Mouse (Mus musculus) heart, embryonic 11.5 days (tissue): ENCODE measurements around the gene Ddr2. TPM values are rescaled to one million over a fixed set of nuclear protein-coding genes. Genes with fewer than 3 reads are reported as not detected.

Experiments
- ATAC-seq: fragments of 200-750 bp; cut with Nextera tagmentation; replicated peaks from 2 replicates; pipeline ENCODE4 v1.8.0; 2017; ENCODE audit warnings: moderate library complexity; ENCODE audit not compliant: insufficient number of reproducible peaks, low FRiP score, low TSS enrichment
- H3K27ac ChIP-seq: fragments of 300-500 bp; sonication (generic); 2 replicates; pipeline ENCODE4 v1.5.1; 2014; ENCODE audit warnings: mild to moderate bottlenecking, low read depth, low read length
- H3K27me3 ChIP-seq: fragments of 300-500 bp; sonication (generic); 2 replicates; pipeline ENCODE4 v1.6.1; 2014; ENCODE audit warnings: mild to moderate bottlenecking, low read length, mixed read lengths; ENCODE audit not compliant: control insufficient read depth, insufficient read depth
- H3K36me3 ChIP-seq: fragments of 300-500 bp; sonication (generic); 2 replicates; pipeline ENCODE4 v1.6.1; 2014; ENCODE audit warnings: mild to moderate bottlenecking, low read length, moderate library complexity, mixed read lengths; ENCODE audit not compliant: control insufficient read depth, insufficient read depth
- H3K4me1 ChIP-seq: fragments of 300-500 bp; sonication (generic); 2 replicates; pipeline ENCODE4 v1.6.1; 2014; ENCODE audit warnings: low read length; ENCODE audit not compliant: control insufficient read depth, insufficient read depth
- H3K4me2 ChIP-seq: fragments of 300-500 bp; sonication (generic); 2 replicates; pipeline ENCODE4 v1.6.1; 2014; ENCODE audit warnings: mild to moderate bottlenecking, moderate library complexity
- H3K4me3 ChIP-seq: fragments of 300-500 bp; sonication (generic); 2 replicates; pipeline ENCODE4 v1.5.1; 2014; ENCODE audit warnings: low read depth, low read length
- H3K9ac ChIP-seq: fragments of 300-500 bp; sonication (generic); 2 replicates; pipeline ENCODE4 v1.6.1; 2014; ENCODE audit warnings: mild to moderate bottlenecking, low read depth, low read length, moderate library complexity
- H3K9me3 ChIP-seq: fragments of 300-500 bp; sonication (generic); replicated peaks from 2 replicates; pipeline ENCODE4 v1.6.1; 2016; ENCODE audit warnings: low read length; ENCODE audit not compliant: control insufficient read depth
- WGBS: fragments of 180-500 bp; shearing (Covaris S2); extraction: QIAGEN DNeasy Blood & Tissue Kit; methylation state at CpG from one replicate; pipeline ENCODE4 v1.1.7; 2014; ENCODE audit not compliant: insufficient replicate concordance; 5-methylcytosine and 5-hydroxymethylcytosine counted together
- polyA plus RNA-seq: library from polyadenylated mRNA; unstranded; fragments of >200 nt; fragmentation: Nextera tagmentation; extraction: Ambion mirVana; gene quantifications from 2 replicates; pipeline ENCODE4 v1.2.1, GENCODE M21; 2014

Gene Ddr2
- polyA plus RNA-seq, 1 experiment from 2014 or later: 10.7 TPM

DNA sequence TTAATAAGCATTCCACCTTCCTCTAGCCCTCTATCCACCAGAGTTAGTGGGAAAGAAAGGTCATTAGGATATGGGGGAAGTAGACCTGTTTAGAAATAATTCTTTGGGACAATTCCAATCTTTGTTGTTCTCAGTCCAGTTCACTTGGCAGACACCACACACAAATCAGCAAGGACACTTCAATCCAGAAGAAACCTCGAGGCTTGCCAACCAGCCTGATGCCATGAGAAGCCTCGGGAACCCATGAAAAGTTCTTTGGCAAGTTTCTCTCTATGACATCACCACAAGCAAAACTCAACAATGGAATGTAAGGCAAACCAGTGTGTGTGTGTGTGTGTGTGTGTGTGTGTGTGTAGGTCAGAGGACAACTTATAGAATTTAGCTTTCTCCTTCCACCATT is 186.0 kb downstream of the Ddr2 start:
- Histone ChIP-seq H3K9ac (no peak overlapping the region), H3K27ac (no peak overlapping the region), H3K27me3 (no peaks in the 10 kb centered on the region), H3K4me2 (no peak overlapping the region), H3K4me1 (no peaks in the 10 kb centered on the region), H3K36me3 (no peaks in the 10 kb centered on the region), H3K9me3 (no peaks in the 10 kb centered on the region), H3K4me3 (no peak overlapping the region)
- WGBS: 77% methylated on average over 2 of the region's 2 CpGs
- ATAC-seq: no peak

Other genes starting within 250 kb of the Ddr2 start
- gene Ccdc190, start 182.1 kb downstream of the Ddr2 start, polyA plus RNA-seq: not detected in 2 replicates
- gene Hsd17b7, start 141.5 kb downstream of the Ddr2 start, polyA plus RNA-seq: 31.8 and 32.9 TPM in 2 replicates
- gene Uap1, start 64.2 kb upstream of the Ddr2 start, polyA plus RNA-seq: 58.6 and 67.6 TPM in 2 replicates
- gene Uhmk1, start 104.6 kb upstream of the Ddr2 start, polyA plus RNA-seq: 9.3 and 14.3 TPM in 2 replicates
- not detected in 2 replicates for gene Sh2d1b2, start 122.0 kb upstream of the Ddr2 start, polyA plus RNA-seq
- 0.11 TPM in 1 of 2 replicates, not detected in the other for gene Sh2d1b1, start 166.6 kb upstream of the Ddr2 start, polyA plus RNA-seq
- gene Gm7694, start 195.6 kb upstream of the Ddr2 start, polyA plus RNA-seq: 4.8 and 6.6 TPM in 2 replicates
- 2.5 and 3.0 TPM in 2 replicates for gene Spata46, start 198.0 kb upstream of the Ddr2 start, polyA plus RNA-seq